Mouse (Mus musculus): ENCODE results near the gene Agpat1. TPM values are rescaled to one million over a fixed set of nuclear protein-coding genes. Genes with fewer than 3 reads are reported as not detected.
A peak's percentile ranks its signal among the peaks of the same experiment; 100 is the strongest.

Agpat1 gene
- polyA plus RNA-seq, 1 experiment from 2014 or later, result 42.6 TPM

DNA sequence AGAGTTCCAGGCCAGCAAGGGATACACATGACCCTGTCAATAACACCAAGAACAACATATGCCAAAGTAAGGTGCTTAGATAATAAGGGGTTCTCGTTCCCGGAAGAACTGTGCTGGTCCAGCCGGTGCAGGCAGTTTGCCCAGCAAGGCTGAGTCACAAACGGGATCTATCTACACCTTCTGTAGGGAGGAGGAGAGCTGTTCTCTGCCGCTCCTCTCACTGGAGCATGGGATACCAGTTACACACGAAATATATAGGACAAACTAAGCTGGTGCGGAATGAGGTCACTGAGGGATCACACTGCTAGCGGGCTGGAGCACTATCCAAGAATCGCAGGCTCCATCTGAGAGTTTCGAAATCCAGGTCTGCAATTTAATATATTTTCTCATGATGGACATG is 39.9 kb downstream of the Agpat1 start:
- 78% methylated on average over 10 of the region's 10 CpGs for WGBS

DNA sequence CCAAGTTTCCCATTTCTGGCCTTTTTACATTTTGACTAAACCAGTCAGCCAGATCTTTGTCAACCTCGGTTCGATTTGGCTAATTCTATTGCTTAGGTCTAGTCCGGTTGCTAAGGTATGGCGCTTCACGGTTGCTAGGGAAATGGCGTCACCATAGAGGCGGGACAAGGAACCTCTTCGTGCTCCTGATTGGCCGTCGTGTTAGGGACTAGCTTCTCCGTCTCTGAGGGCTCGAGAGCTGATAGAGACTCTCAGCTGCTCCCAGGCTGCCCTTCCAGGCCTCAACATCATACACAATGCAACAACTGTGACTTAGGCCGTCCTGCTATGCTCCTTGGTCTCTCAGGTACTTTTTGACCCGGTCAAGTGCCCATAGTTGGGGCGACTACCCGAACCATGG is 40.5 kb downstream of the Agpat1 start, which contains the start of gene Fkbpl:
TSS of gene Fkbpl (plus strand) at position 157 of the 400 bp plus-strand sequence.
- Histone ChIP-seq H3K4me2 (ENCODE audit: low read depth, low read length) (peak within 1 kb of the TSS; percentile 60), H3K27ac (ENCODE audit: low read length) (peak within 1 kb of the TSS; percentile 59), H3K27me3 (ENCODE audit: control insufficient read depth, insufficient read depth, low read length) (no peaks in the 10 kb centered on the region), H3K4me1 (ENCODE audit: control insufficient read depth, insufficient read depth, low read length) (peaks cover 30% of the 10 kb centered on the region), H3K36me3 (ENCODE audit: control insufficient read depth, insufficient read depth, low read length) (no peaks in the 10 kb centered on the region), H3K4me3 (replicated peaks; ENCODE audit: low read length) (peak within 1 kb of the TSS; percentile 59), H3K9me3 (replicated peaks; ENCODE audit: control insufficient read depth, low read length) (no peaks in the 10 kb centered on the region), H3K9ac (ENCODE audit: low read length) (peak within 1 kb of the TSS; percentile 72)
- ATAC-seq (ENCODE audit: insufficient read depth, low FRiP score), result peak; percentile 82
- WGBS, result under 1% methylated on average over 16 of the region's 16 CpGs

More for the DNA sequence above, 39.9 kb downstream of the Agpat1 start:
- no peaks in the 10 kb centered on the region for H3K36me3 ChIP-seq (ENCODE audit: control insufficient read depth, insufficient read depth, low read length)
- peaks cover 30% of the 10 kb centered on the region for H3K4me1 ChIP-seq (ENCODE audit: control insufficient read depth, insufficient read depth, low read length)
- peak overlapping the region; percentile 43; the same call in 1 of the 2 replicates for H3K27ac ChIP-seq (ENCODE audit: low read length)
- H3K4me2 ChIP-seq (ENCODE audit: low read depth, low read length), result no peak overlapping the region
- no peaks in the 10 kb centered on the region for H3K9me3 ChIP-seq (replicated peaks; ENCODE audit: control insufficient read depth, low read length)
- ATAC-seq (ENCODE audit: insufficient read depth, low FRiP score), result no peak
- H3K27me3 ChIP-seq (ENCODE audit: control insufficient read depth, insufficient read depth, low read length), result no peaks in the 10 kb centered on the region
- H3K4me3 ChIP-seq (replicated peaks; ENCODE audit: low read length), result no peak overlapping the region
- no peak overlapping the region for H3K9ac ChIP-seq (ENCODE audit: low read length)

GRCm38 (mm10) chr17:34645256-34645829 is 41.3 kb downstream of the Agpat1 start:
- no peaks in the 10 kb centered on the region for H3K9me3 ChIP-seq (replicated peaks; ENCODE audit: control insufficient read depth, low read length)
- peak overlapping the region; percentile 59; the same call in 1 of the 2 replicates for H3K27ac ChIP-seq (ENCODE audit: low read length)
- peaks cover 30% of the 10 kb centered on the region for H3K4me1 ChIP-seq (ENCODE audit: control insufficient read depth, insufficient read depth, low read length)
- H3K9ac ChIP-seq (ENCODE audit: low read length), result peak overlapping the region; percentile 72
- peak overlapping the region; percentile 60 for H3K4me2 ChIP-seq (ENCODE audit: low read depth, low read length)
- peak overlapping the region; percentile 59 for H3K4me3 ChIP-seq (replicated peaks; ENCODE audit: low read length)
- no peak for ATAC-seq (ENCODE audit: insufficient read depth, low FRiP score)
- WGBS, result 41% methylated on average over 10 of the region's 10 CpGs
- 0 out of 2 replicates have a peak, but pooled peaks cover 4% of the 10 kb centered on the region for H3K36me3 ChIP-seq (ENCODE audit: control insufficient read depth, insufficient read depth, low read length)
- H3K27me3 ChIP-seq (ENCODE audit: control insufficient read depth, insufficient read depth, low read length), result no peaks in the 10 kb centered on the region

DNA sequence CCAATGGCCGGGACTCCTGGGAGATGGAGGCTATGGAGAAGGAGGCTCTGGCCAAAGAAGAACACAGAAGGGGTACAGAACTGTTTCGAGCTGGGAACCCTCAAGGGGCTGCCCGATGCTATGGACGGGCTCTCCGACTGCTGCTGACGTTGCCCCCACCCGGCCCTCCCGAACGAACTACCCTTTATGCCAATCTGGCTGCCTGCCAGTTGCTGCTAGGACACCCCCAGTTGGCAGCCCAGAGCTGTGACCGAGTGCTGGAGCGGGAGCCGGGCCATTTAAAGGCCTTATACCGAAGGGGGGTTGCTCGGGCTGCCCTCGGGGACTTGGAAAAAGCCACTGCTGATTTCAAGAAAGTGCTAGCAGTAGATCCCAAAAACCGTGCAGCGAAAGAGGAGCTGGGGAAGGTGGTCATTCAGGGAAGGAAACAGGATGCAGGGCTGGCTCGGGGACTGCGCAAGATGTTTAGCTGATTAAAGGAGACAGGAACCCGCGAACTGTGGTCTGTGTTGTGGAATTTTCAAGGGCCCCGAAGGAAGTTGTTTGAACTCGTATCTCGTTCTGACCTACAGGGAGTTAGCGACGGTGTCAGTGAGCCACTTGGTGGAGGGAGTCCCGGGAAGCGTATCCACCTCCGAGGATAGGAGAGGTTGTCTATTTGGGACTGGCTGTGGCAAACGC is 41.9 kb downstream of the Agpat1 start:
- ATAC-seq (ENCODE audit: insufficient read depth, low FRiP score), result no peak
- Histone ChIP-seq H3K4me3 (replicated peaks; ENCODE audit: low read length) (no peak overlapping the region), H3K9me3 (replicated peaks; ENCODE audit: control insufficient read depth, low read length) (no peaks in the 10 kb centered on the region), H3K27ac (ENCODE audit: low read length) (no peak overlapping the region), H3K4me1 (ENCODE audit: control insufficient read depth, insufficient read depth, low read length) (peaks cover 23% of the 10 kb centered on the region), H3K27me3 (ENCODE audit: control insufficient read depth, insufficient read depth, low read length) (no peaks in the 10 kb centered on the region), H3K4me2 (ENCODE audit: low read depth, low read length) (no peak overlapping the region; the same call in 1 of the 2 replicates), H3K36me3 (ENCODE audit: control insufficient read depth, insufficient read depth, low read length) (0 out of 2 replicates have a peak, but pooled peaks cover 10% of the 10 kb centered on the region), H3K9ac (ENCODE audit: low read length) (no peak overlapping the region)
- WGBS, result 84% methylated on average over 30 of the region's 30 CpGs

DNA sequence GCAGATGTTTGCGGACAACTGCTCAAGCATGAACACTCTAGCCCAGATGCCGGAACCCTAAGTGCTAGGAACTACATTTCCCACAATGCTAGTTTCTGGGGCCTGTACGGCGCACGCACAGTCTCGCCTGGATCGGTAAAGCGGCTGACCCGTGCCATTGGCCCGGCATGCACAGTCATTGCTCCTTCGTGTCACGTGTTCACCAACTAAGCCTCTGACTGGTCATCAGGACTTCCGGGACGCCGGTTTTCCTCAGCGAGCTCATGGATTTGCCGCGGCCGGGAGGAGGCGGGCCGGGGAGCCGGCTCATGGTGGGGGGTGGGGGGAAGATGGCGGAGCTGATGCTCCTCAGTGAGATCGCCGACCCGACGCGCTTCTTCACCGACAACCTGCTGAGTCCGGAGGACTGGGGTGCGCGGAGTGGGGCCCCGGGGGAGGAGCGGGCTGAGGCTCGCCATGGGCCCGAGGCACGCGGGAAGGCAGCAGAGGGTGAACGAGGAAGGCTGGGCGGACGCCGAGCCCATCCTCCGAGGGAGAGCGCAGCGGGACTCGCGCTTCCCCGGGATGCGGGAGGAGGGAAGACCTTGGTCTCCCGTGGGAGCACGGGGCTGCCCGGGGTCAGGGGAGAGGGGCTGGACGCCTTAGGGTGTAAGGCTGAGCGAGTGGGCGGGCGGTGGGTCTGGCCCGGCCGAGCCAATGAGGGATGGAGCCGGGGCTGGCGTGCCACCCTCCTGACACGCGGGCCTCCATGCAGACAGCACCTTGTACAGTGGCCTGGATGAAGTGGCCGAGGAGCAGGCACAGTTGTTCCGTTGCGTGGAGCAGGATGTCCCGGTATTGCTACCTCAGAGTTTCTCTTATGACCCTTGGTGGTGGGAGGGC is 43.1 kb downstream of the Agpat1 start, which contains the start of gene Atf6b:
TSS of gene Atf6b (plus strand) at position 241 of the 882 bp plus-strand sequence.
- WGBS, result under 1% methylated on average over 66 of the region's 66 CpGs
- peak within 1 kb of the TSS; percentile 99 for H3K4me3 ChIP-seq (replicated peaks; ENCODE audit: low read length)
- no peaks in the 10 kb centered on the region for H3K9me3 ChIP-seq (replicated peaks; ENCODE audit: control insufficient read depth, low read length)
- peak; percentile 97 for ATAC-seq (ENCODE audit: insufficient read depth, low FRiP score)
- H3K36me3 ChIP-seq (ENCODE audit: control insufficient read depth, insufficient read depth, low read length), result 0 out of 2 replicates have a peak, but pooled peaks cover 16% of the 10 kb centered on the region
- no peaks in the 10 kb centered on the region for H3K27me3 ChIP-seq (ENCODE audit: control insufficient read depth, insufficient read depth, low read length)
- peak within 1 kb of the TSS; percentile 74 for H3K27ac ChIP-seq (ENCODE audit: low read length)
- H3K4me2 ChIP-seq (ENCODE audit: low read depth, low read length), result peak within 1 kb of the TSS; percentile 91
- H3K9ac ChIP-seq (ENCODE audit: low read length), result peak within 1 kb of the TSS; percentile 97
- H3K4me1 ChIP-seq (ENCODE audit: control insufficient read depth, insufficient read depth, low read length), result peaks cover 18% of the 10 kb centered on the region

GRCm38 (mm10) chr17:34648141-34648890 is 44.3 kb downstream of the Agpat1 start:
- no peak for ATAC-seq (ENCODE audit: insufficient read depth, low FRiP score)
- H3K27ac ChIP-seq (ENCODE audit: low read length), result no peak overlapping the region
- WGBS, result 83% methylated on average over 16 of the region's 16 CpGs
- peak overlapping the region; percentile 97; the same call in 1 of the 2 replicates for H3K9ac ChIP-seq (ENCODE audit: low read length)
- peak overlapping the region; percentile 91 for H3K4me2 ChIP-seq (ENCODE audit: low read depth, low read length)
- H3K4me3 ChIP-seq (replicated peaks; ENCODE audit: low read length), result peak overlapping the region; percentile 99
- H3K4me1 ChIP-seq (ENCODE audit: control insufficient read depth, insufficient read depth, low read length), result peaks cover 18% of the 10 kb centered on the region
- H3K36me3 ChIP-seq (ENCODE audit: control insufficient read depth, insufficient read depth, low read length), result 0 out of 2 replicates have a peak, but pooled peaks cover 16% of the 10 kb centered on the region
- no peaks in the 10 kb centered on the region for H3K9me3 ChIP-seq (replicated peaks; ENCODE audit: control insufficient read depth, low read length)
- no peaks in the 10 kb centered on the region for H3K27me3 ChIP-seq (ENCODE audit: control insufficient read depth, insufficient read depth, low read length)

DNA sequence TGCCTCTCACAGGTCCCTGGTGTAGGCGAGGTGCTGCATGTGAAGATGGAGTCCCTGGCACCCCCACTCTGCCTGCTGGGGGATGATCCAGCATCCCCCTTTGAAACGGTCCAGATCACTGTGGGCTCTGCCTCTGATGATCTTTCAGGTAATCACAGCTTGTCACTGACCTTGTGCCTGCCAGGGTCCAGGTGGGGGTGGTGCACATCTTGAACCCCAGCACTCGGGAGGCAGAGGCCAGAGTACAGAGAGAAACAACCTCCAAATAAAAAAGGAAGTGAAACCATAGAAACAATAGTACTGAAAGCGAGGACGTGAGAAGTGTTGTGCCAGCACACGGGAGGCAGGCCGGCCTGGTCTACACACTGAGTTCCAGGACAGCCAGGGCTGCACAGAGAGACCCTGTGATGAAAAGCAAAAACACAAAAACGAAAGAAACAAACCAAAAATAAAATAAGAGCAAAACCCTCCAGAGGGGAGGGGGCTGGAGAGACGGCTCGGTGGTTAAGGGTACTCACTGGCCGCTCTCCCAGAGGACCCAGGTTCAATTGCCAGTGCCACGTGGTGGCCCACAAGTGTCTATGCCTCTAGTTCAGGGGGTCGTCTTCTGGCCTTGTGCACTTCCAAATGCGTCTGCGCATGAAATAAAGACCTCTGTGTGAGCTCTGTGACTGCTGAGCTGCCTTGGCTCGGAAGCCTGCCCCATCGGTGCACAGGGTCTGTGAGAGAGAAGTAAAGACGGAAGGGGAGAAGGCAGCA is 45.2 kb downstream of the Agpat1 start:
- Histone ChIP-seq H3K4me1 (ENCODE audit: control insufficient read depth, insufficient read depth, low read length) (peaks cover 20% of the 10 kb centered on the region), H3K9ac (ENCODE audit: low read length) (peak overlapping the region; percentile 2; the same call in 1 of the 2 replicates), H3K27ac (ENCODE audit: low read length) (no peak overlapping the region), H3K4me3 (replicated peaks; ENCODE audit: low read length) (no peak overlapping the region), H3K9me3 (replicated peaks; ENCODE audit: control insufficient read depth, low read length) (no peaks in the 10 kb centered on the region), H3K4me2 (ENCODE audit: low read depth, low read length) (no peak overlapping the region), H3K27me3 (ENCODE audit: control insufficient read depth, insufficient read depth, low read length) (no peaks in the 10 kb centered on the region), H3K36me3 (ENCODE audit: control insufficient read depth, insufficient read depth, low read length) (peaks cover 21% of the 10 kb centered on the region; the same call in 1 of the 2 replicates)
- no peak for ATAC-seq (ENCODE audit: insufficient read depth, low FRiP score)
- WGBS, result 87% methylated on average over 18 of the region's 18 CpGs

GRCm38 (mm10) chr17:34650781-34651180 is 46.7 kb downstream of the Agpat1 start:
- no peak overlapping the region for H3K4me3 ChIP-seq (replicated peaks; ENCODE audit: low read length)
- H3K4me1 ChIP-seq (ENCODE audit: control insufficient read depth, insufficient read depth, low read length), result peaks cover 25% of the 10 kb centered on the region
- no peak overlapping the region for H3K27ac ChIP-seq (ENCODE audit: low read length)
- no peak for ATAC-seq (ENCODE audit: insufficient read depth, low FRiP score)
- H3K9ac ChIP-seq (ENCODE audit: low read length), result no peak overlapping the region
- H3K27me3 ChIP-seq (ENCODE audit: control insufficient read depth, insufficient read depth, low read length), result no peaks in the 10 kb centered on the region
- peaks cover 21% of the 10 kb centered on the region; the same call in 1 of the 2 replicates for H3K36me3 ChIP-seq (ENCODE audit: control insufficient read depth, insufficient read depth, low read length)
- 95% methylated on average over 14 of the region's 14 CpGs for WGBS
- H3K9me3 ChIP-seq (replicated peaks; ENCODE audit: control insufficient read depth, low read length), result no peaks in the 10 kb centered on the region
- no peak overlapping the region for H3K4me2 ChIP-seq (ENCODE audit: low read depth, low read length)
